Mouse (Mus musculus): ENCODE data around the gene Cacna1e. TPM values are rescaled to one million over a fixed set of nuclear protein-coding genes. Genes with fewer than 3 reads are reported as not detected.

Cacna1e gene
- polyA plus RNA-seq, 1 experiment, result 53.6 TPM

GRCm38 (mm10) chr1:154476671-154477070, 407.6 kb downstream of the Cacna1e start:
- Histone ChIP-seq H3K4me3 (ENCODE audit: insufficient read depth, low read length) (no peak overlapping the region), H3K4me1 (ENCODE audit: control insufficient read depth, insufficient read depth, low read length) (peaks cover 9% of the 10 kb centered on the region), H3K27ac (ENCODE audit: insufficient read depth, low read length) (no peak overlapping the region)
- TF ChIP-seq POLR2A (IDR thresholded peaks at IDR 0.05; ENCODE audit: extremely low read depth, insufficient read depth, low read length) (no peak), CTCF (IDR thresholded peaks at IDR 0.05; ENCODE audit: extremely low read depth, insufficient read depth, low read length) (no peak)

- no peak overlapping the region for H3K27ac ChIP-seq (ENCODE audit: insufficient read depth, low read length)
- H3K4me1 ChIP-seq (ENCODE audit: control insufficient read depth, insufficient read depth, low read length), result peaks cover 9% of the 10 kb centered on the region
- TF ChIP-seq CTCF (IDR thresholded peaks at IDR 0.05; ENCODE audit: extremely low read depth, insufficient read depth, low read length) (no peak), POLR2A (IDR thresholded peaks at IDR 0.05; ENCODE audit: extremely low read depth, insufficient read depth, low read length) (no peak)
- H3K4me3 ChIP-seq (ENCODE audit: insufficient read depth, low read length), result no peak overlapping the region
Measured at GRCm38 (mm10) chr1:154475706-154476105, 408.6 kb downstream of the Cacna1e start.

- peaks cover 9% of the 10 kb centered on the region for H3K4me1 ChIP-seq (ENCODE audit: control insufficient read depth, insufficient read depth, low read length)
- no peak overlapping the region for H3K27ac ChIP-seq (ENCODE audit: insufficient read depth, low read length)
- no peak for TF ChIP-seq POLR2A (IDR thresholded peaks at IDR 0.05; ENCODE audit: extremely low read depth, insufficient read depth, low read length)
- TF ChIP-seq CTCF (IDR thresholded peaks at IDR 0.05; ENCODE audit: extremely low read depth, insufficient read depth, low read length), result no peak
- H3K4me3 ChIP-seq (ENCODE audit: insufficient read depth, low read length), result no peak overlapping the region
Measured at GRCm38 (mm10) chr1:154474156-154474555, 410.1 kb downstream of the Cacna1e start.

- no peak for TF ChIP-seq POLR2A (IDR thresholded peaks at IDR 0.05; ENCODE audit: extremely low read depth, insufficient read depth, low read length)
- TF ChIP-seq CTCF (IDR thresholded peaks at IDR 0.05; ENCODE audit: extremely low read depth, insufficient read depth, low read length), result no peak
- Histone ChIP-seq H3K4me3 (ENCODE audit: insufficient read depth, low read length) (no peak overlapping the region), H3K4me1 (ENCODE audit: control insufficient read depth, insufficient read depth, low read length) (peaks cover 1% of the 10 kb centered on the region; the same call in 1 of the 2 replicates), H3K27ac (ENCODE audit: insufficient read depth, low read length) (no peak overlapping the region)
Measured at GRCm38 (mm10) chr1:154467265-154467664, 417.0 kb downstream of the Cacna1e start.

- Histone ChIP-seq H3K4me1 (ENCODE audit: control insufficient read depth, insufficient read depth, low read length) (no peaks in the 10 kb centered on the region), H3K27ac (ENCODE audit: insufficient read depth, low read length) (no peak overlapping the region), H3K4me3 (ENCODE audit: insufficient read depth, low read length) (no peak overlapping the region)
- TF ChIP-seq CTCF (IDR thresholded peaks at IDR 0.05; ENCODE audit: extremely low read depth, insufficient read depth, low read length) (no peak), POLR2A (IDR thresholded peaks at IDR 0.05; ENCODE audit: extremely low read depth, insufficient read depth, low read length) (no peak)
Measured at GRCm38 (mm10) chr1:154461521-154461920, 422.8 kb downstream of the Cacna1e start.

GRCm38 (mm10) chr1:154460067-154460466, 424.2 kb downstream of the Cacna1e start:
- H3K27ac ChIP-seq (ENCODE audit: insufficient read depth, low read length), result no peak overlapping the region
- H3K4me1 ChIP-seq (ENCODE audit: control insufficient read depth, insufficient read depth, low read length), result no peaks in the 10 kb centered on the region
- H3K4me3 ChIP-seq (ENCODE audit: insufficient read depth, low read length), result no peak overlapping the region
- TF ChIP-seq POLR2A (IDR thresholded peaks at IDR 0.05; ENCODE audit: extremely low read depth, insufficient read depth, low read length) (no peak), CTCF (IDR thresholded peaks at IDR 0.05; ENCODE audit: extremely low read depth, insufficient read depth, low read length) (no peak)

- TF ChIP-seq CTCF (IDR thresholded peaks at IDR 0.05; ENCODE audit: extremely low read depth, insufficient read depth, low read length) (no peak), POLR2A (IDR thresholded peaks at IDR 0.05; ENCODE audit: extremely low read depth, insufficient read depth, low read length) (no peak)
Measured at GRCm38 (mm10) chr1:154458601-154459000, 425.7 kb downstream of the Cacna1e start.

GRCm38 (mm10) chr1:154450799-154451198, 433.5 kb downstream of the Cacna1e start:
- TF ChIP-seq CTCF (IDR thresholded peaks at IDR 0.05; ENCODE audit: extremely low read depth, insufficient read depth, low read length) (no peak), POLR2A (IDR thresholded peaks at IDR 0.05; ENCODE audit: extremely low read depth, insufficient read depth, low read length) (no peak)
- no peak overlapping the region for H3K4me3 ChIP-seq (ENCODE audit: insufficient read depth, low read length)
- no peak overlapping the region for H3K27ac ChIP-seq (ENCODE audit: insufficient read depth, low read length)
- H3K4me1 ChIP-seq (ENCODE audit: control insufficient read depth, insufficient read depth, low read length), result peaks cover 2% of the 10 kb centered on the region; the same call in 1 of the 2 replicates

More at GRCm38 (mm10) chr1:154458601-154459000, 425.7 kb downstream of the Cacna1e start:
- no peak overlapping the region for H3K4me3 ChIP-seq (ENCODE audit: insufficient read depth, low read length)
- no peak overlapping the region for H3K27ac ChIP-seq (ENCODE audit: insufficient read depth, low read length)
- H3K4me1 ChIP-seq (ENCODE audit: control insufficient read depth, insufficient read depth, low read length), result no peaks in the 10 kb centered on the region

GRCm38 (mm10) chr1:154446456-154446855, 437.8 kb downstream of the Cacna1e start:
- H3K27ac ChIP-seq (ENCODE audit: insufficient read depth, low read length), result no peak overlapping the region
- no peak overlapping the region for H3K4me3 ChIP-seq (ENCODE audit: insufficient read depth, low read length)
- H3K4me1 ChIP-seq (ENCODE audit: control insufficient read depth, insufficient read depth, low read length), result peaks cover 2% of the 10 kb centered on the region; the same call in 1 of the 2 replicates
- no peak for TF ChIP-seq POLR2A (IDR thresholded peaks at IDR 0.05; ENCODE audit: extremely low read depth, insufficient read depth, low read length)
- no peak for TF ChIP-seq CTCF (IDR thresholded peaks at IDR 0.05; ENCODE audit: extremely low read depth, insufficient read depth, low read length)

- TF ChIP-seq POLR2A (IDR thresholded peaks at IDR 0.05; ENCODE audit: extremely low read depth, insufficient read depth, low read length) (no peak), CTCF (IDR thresholded peaks at IDR 0.05; ENCODE audit: extremely low read depth, insufficient read depth, low read length) (no peak)
- no peaks in the 10 kb centered on the region for H3K4me1 ChIP-seq (ENCODE audit: control insufficient read depth, insufficient read depth, low read length)
- no peak overlapping the region for H3K27ac ChIP-seq (ENCODE audit: insufficient read depth, low read length)
- H3K4me3 ChIP-seq (ENCODE audit: insufficient read depth, low read length), result no peak overlapping the region
Measured at GRCm38 (mm10) chr1:154433520-154433919, 450.8 kb downstream of the Cacna1e start.
